Mouse (Mus musculus): Measurements from ENCODE around the gene Pax1. TPM values are rescaled to one million over a fixed set of nuclear protein-coding genes. Genes with fewer than 3 reads are reported as not detected.

Gene Pax1
- total RNA-seq (2021) (not detected), polyA plus RNA-seq (2012; rRNA removed) (not detected in 2 replicates)
- long read RNA-seq, result 0 reads

- no peak for DNase-seq
These were observed at the start of gene Pax1 for GRCm38 (mm10) chr2:147361581-147361980. TSS of gene Pax1 (plus strand) at chr2:147361925.

- peak; percentile 10 for DNase-seq
These were observed 40.7 kb upstream of the Pax1 start for GRCm38 (mm10) chr2:147321036-147321435.

GRCm38 (mm10) chr2:147325178-147325577 lies 36.5 kb upstream of the Pax1 start:
- no peak for DNase-seq

GRCm38 (mm10) chr2:147332731-147333130 lies 29.0 kb upstream of the Pax1 start:
- no peak for DNase-seq

- DNase-seq, result no peak
These were observed 23.0 kb upstream of the Pax1 start for GRCm38 (mm10) chr2:147338729-147339128.

GRCm38 (mm10) chr2:147339796-147340195 lies 21.9 kb upstream of the Pax1 start:
- no peak for DNase-seq

GRCm38 (mm10) chr2:147342198-147342597 lies 19.5 kb upstream of the Pax1 start:
- DNase-seq, result no peak

GRCm38 (mm10) chr2:147359716-147360115 lies 2.0 kb upstream of the Pax1 start:
- no peak for DNase-seq

- DNase-seq, result no peak
These were observed 1.3 kb upstream of the Pax1 start for GRCm38 (mm10) chr2:147360401-147360800.

- no peak for DNase-seq
These were observed 869 bp upstream of the Pax1 start for GRCm38 (mm10) chr2:147360856-147361255.

- no peak for DNase-seq
These were observed 591 bp downstream of the Pax1 start for GRCm38 (mm10) chr2:147362316-147362715.

- no peak for DNase-seq
These were observed 1.8 kb downstream of the Pax1 start for GRCm38 (mm10) chr2:147363401-147364130.

- no peak for DNase-seq
These were observed 2.5 kb downstream of the Pax1 start for GRCm38 (mm10) chr2:147364198-147364597.

- DNase-seq, result peak; percentile 17
These were observed 3.5 kb downstream of the Pax1 start for GRCm38 (mm10) chr2:147364982-147365907.

- no peak for DNase-seq
These were observed 4.3 kb downstream of the Pax1 start for GRCm38 (mm10) chr2:147365908-147366630.

GRCm38 (mm10) chr2:147367246-147367820 lies 5.6 kb downstream of the Pax1 start:
- no peak for DNase-seq

GRCm38 (mm10) chr2:147367911-147368591 lies 6.3 kb downstream of the Pax1 start:
- DNase-seq, result no peak

- no peak for DNase-seq
These were observed 7.8 kb downstream of the Pax1 start for GRCm38 (mm10) chr2:147369561-147369960.

- DNase-seq, result no peak
These were observed 8.4 kb downstream of the Pax1 start for GRCm38 (mm10) chr2:147370091-147370490.

GRCm38 (mm10) chr2:147371289-147371688 lies 9.6 kb downstream of the Pax1 start:
- no peak for DNase-seq

GRCm38 (mm10) chr2:147371840-147372239 lies 10.1 kb downstream of the Pax1 start:
- no peak for DNase-seq
